Mouse (Mus musculus): Measurements from ENCODE around the gene Ush1g. TPM values are rescaled to one million over a fixed set of nuclear protein-coding genes. Genes with fewer than 3 reads are reported as not detected.
A peak's percentile ranks its signal among the peaks of the same experiment; 100 is the strongest.

Ush1g gene
- polyA plus RNA-seq, 1 experiment from 2014 or later, result not detected

DNA sequence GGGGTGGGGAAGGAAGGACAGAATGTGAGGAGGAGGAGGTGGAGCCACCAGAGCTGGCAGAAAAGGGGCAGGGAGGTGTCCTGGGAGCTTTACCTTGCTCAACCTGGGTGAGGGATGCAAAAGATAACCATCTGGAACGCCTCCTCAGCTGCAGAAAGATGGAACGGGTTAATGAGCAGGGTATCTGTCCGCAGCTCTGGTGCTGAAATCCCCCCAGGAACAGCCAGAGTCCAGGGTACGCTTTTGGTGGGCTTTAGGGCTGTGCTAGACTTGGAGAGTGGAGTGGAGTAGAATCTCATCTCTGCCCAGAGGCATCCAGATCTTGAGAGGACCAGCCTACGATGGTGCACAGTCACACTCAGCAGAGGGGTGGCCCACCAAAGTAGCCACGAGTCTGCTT is 14.3 kb upstream of the Ush1g start:
- Histone ChIP-seq H3K4me1 (ENCODE audit: insufficient read depth) (no peaks in the 10 kb centered on the region), H3K4me2 (no peak overlapping the region), H3K9ac (no peak overlapping the region), H3K4me3 (ENCODE audit: low read depth, low read length) (no peak overlapping the region), H3K9me3 (ENCODE audit: low read depth, low read length) (no peaks in the 10 kb centered on the region), H3K27ac (ENCODE audit: low read depth) (no peak overlapping the region), H3K36me3 (ENCODE audit: insufficient read depth) (no peaks in the 10 kb centered on the region), H3K27me3 (ENCODE audit: insufficient read depth, low read length) (peaks cover 59% of the 10 kb centered on the region)
- TF ChIP-seq CTCF (IDR thresholded peaks at IDR 0.05; ENCODE audit: low read depth), result no peak
- ATAC-seq (ENCODE audit: insufficient read depth) (no peak), DNase-seq (peak; percentile 49)
- WGBS, result 12% methylated on average over 6 of the region's 6 CpGs

- TF ChIP-seq CTCF (IDR thresholded peaks at IDR 0.05; ENCODE audit: low read depth), result no peak
- H3K27me3 ChIP-seq (ENCODE audit: insufficient read depth, low read length), result peaks cover 59% of the 10 kb centered on the region
These were observed 13.4 kb upstream of the Ush1g start for GRCm38 (mm10) chr11:115335223-115335622.

GRCm38 (mm10) chr11:115334531-115334930 is 12.7 kb upstream of the Ush1g start, which contains the start of gene Otop3:
Otop3 (plus strand) TSS chr11:115334731.
- no peaks in the 10 kb centered on the region for H3K9me3 ChIP-seq (ENCODE audit: low read depth, low read length)
- WGBS, result 4% methylated on average over 29 of the region's 29 CpGs
- no peaks in the 10 kb centered on the region for H3K4me1 ChIP-seq (ENCODE audit: insufficient read depth)
- no peak for ATAC-seq (ENCODE audit: insufficient read depth)
- H3K36me3 ChIP-seq (ENCODE audit: insufficient read depth), result no peaks in the 10 kb centered on the region
- H3K4me2 ChIP-seq, result peak within 1 kb of the TSS; percentile 18; the same call in 1 of the 2 replicates
- H3K27me3 ChIP-seq (ENCODE audit: insufficient read depth, low read length), result peaks cover 61% of the 10 kb centered on the region
- H3K4me3 ChIP-seq (ENCODE audit: low read depth, low read length), result no peak within 1 kb of the TSS
- DNase-seq, result no peak
- no peak within 1 kb of the TSS for H3K9ac ChIP-seq
- no peak for TF ChIP-seq CTCF (IDR thresholded peaks at IDR 0.05; ENCODE audit: low read depth)
- no peak within 1 kb of the TSS for H3K27ac ChIP-seq (ENCODE audit: low read depth)

More at GRCm38 (mm10) chr11:115335223-115335622, 13.4 kb upstream of the Ush1g start:
- Histone ChIP-seq H3K4me2 (no peak overlapping the region), H3K27ac (ENCODE audit: low read depth) (no peak overlapping the region), H3K4me3 (ENCODE audit: low read depth, low read length) (no peak overlapping the region), H3K9ac (no peak overlapping the region), H3K36me3 (ENCODE audit: insufficient read depth) (no peaks in the 10 kb centered on the region), H3K4me1 (ENCODE audit: insufficient read depth) (no peaks in the 10 kb centered on the region), H3K9me3 (ENCODE audit: low read depth, low read length) (no peaks in the 10 kb centered on the region)
- no peak for DNase-seq
- 57% methylated on average over 12 of the region's 12 CpGs for WGBS
- no peak for ATAC-seq (ENCODE audit: insufficient read depth)

DNA sequence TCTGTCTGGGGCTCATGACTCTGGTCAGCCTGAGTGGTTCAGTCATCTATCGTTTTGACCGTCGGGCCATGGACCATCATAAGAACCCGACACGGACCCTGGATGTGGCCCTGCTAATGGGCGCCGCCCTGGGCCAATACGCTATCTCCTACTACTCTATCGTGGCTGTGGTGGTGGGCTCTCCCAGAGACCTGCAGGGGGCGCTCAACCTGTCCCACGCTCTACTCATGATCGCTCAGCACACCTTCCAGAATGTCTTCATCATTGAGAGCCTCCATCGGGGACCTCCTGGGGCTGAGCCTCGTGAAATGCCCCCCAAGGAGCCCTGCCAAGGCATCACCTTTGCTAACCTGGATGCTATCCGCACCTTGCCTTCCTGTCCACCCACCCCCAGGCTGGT is 7.5 kb upstream of the Ush1g start:
- Histone ChIP-seq H3K4me2 (no peak overlapping the region), H3K4me3 (ENCODE audit: low read depth, low read length) (no peak overlapping the region), H3K9me3 (ENCODE audit: low read depth, low read length) (no peaks in the 10 kb centered on the region), H3K9ac (no peak overlapping the region), H3K27me3 (ENCODE audit: insufficient read depth, low read length) (peaks cover 34% of the 10 kb centered on the region), H3K4me1 (ENCODE audit: insufficient read depth) (no peaks in the 10 kb centered on the region), H3K36me3 (ENCODE audit: insufficient read depth) (no peaks in the 10 kb centered on the region), H3K27ac (ENCODE audit: low read depth) (no peak overlapping the region)
- TF ChIP-seq CTCF (IDR thresholded peaks at IDR 0.05; ENCODE audit: low read depth), result 0 out of 2 replicates have a peak, but pooled peaks have one; percentile 21
- DNase-seq (no peak), ATAC-seq (ENCODE audit: insufficient read depth) (no peak)
- WGBS, result 75% methylated on average over 15 of the region's 15 CpGs

DNA sequence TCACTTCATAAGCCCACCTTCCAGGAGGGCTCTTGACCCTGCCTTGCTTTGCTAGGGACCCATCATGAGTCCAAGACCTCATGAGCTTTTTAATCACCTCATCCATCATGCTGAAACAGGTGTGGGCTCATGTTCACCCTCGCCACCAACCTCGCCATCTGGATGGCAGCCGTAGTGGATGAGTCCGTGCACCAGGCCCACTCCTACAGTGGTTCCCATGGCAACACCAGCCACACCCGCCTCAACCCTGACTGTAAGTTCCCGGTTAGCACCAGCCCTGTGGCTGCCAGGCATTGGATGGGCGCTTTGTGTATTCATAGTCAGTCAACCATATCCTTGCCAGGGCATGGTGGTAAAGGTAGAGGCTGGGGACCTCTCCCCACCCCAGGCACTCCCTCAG is 4.9 kb upstream of the Ush1g start:
- H3K27me3 ChIP-seq (ENCODE audit: insufficient read depth, low read length), result peaks cover 37% of the 10 kb centered on the region
- H3K36me3 ChIP-seq (ENCODE audit: insufficient read depth), result no peaks in the 10 kb centered on the region
- WGBS, result 57% methylated on average over 7 of the region's 7 CpGs
- H3K27ac ChIP-seq (ENCODE audit: low read depth), result no peak overlapping the region
- H3K4me1 ChIP-seq (ENCODE audit: insufficient read depth), result no peaks in the 10 kb centered on the region
- H3K4me3 ChIP-seq (ENCODE audit: low read depth, low read length), result no peak overlapping the region
- no peak for DNase-seq
- no peaks in the 10 kb centered on the region for H3K9me3 ChIP-seq (ENCODE audit: low read depth, low read length)
- no peak overlapping the region for H3K4me2 ChIP-seq
- ATAC-seq (ENCODE audit: insufficient read depth), result no peak
- no peak for TF ChIP-seq CTCF (IDR thresholded peaks at IDR 0.05; ENCODE audit: low read depth)
- no peak overlapping the region for H3K9ac ChIP-seq

GRCm38 (mm10) chr11:115323354-115323753 is 1.5 kb upstream of the Ush1g start:
- Histone ChIP-seq H3K27me3 (ENCODE audit: insufficient read depth, low read length) (peaks cover 65% of the 10 kb centered on the region), H3K36me3 (ENCODE audit: insufficient read depth) (no peaks in the 10 kb centered on the region), H3K4me2 (no peak overlapping the region), H3K9ac (no peak overlapping the region), H3K4me3 (ENCODE audit: low read depth, low read length) (no peak overlapping the region), H3K4me1 (ENCODE audit: insufficient read depth) (no peaks in the 10 kb centered on the region), H3K27ac (ENCODE audit: low read depth) (no peak overlapping the region), H3K9me3 (ENCODE audit: low read depth, low read length) (no peaks in the 10 kb centered on the region)
- DNase-seq (no peak), ATAC-seq (ENCODE audit: insufficient read depth) (no peak)
- WGBS, result 12% methylated on average over 32 of the region's 32 CpGs
- no peak for TF ChIP-seq CTCF (IDR thresholded peaks at IDR 0.05; ENCODE audit: low read depth)

DNA sequence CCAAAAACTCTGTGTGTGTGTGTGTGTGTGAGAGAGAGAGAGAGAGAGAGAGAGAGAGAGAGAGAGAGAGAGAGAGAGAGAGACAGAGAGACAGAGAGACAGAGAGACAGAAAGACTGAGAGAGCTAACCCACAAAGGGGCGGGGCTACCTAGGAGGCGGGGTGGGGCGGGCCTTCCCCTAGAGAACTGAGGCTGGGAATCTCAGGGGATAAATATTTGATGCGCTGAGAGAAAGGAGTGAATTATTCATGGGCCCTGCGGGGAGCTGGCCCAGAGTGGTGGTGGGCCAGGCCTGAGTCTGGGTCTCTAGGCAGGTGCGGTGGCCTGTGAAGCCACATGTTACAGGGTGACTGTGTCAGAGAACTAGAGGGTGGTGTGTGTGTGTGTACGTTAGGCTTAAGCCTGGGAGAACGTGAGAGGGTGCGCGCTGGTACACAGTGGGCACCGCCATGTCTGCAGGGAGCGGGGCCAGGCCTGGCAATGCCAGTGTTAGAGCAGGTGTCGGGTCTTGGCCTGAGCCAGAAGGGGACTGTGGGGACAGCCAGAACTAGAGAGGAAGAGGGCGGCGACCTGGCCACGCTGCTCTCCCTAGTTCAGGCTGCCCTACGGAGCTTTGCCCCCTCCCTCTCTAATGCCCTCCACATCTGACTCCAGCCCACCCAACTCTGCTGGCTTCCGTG is 2.0 kb downstream of the Ush1g start:
- DNase-seq (no peak), ATAC-seq (ENCODE audit: insufficient read depth) (no peak)
- H3K27ac ChIP-seq (ENCODE audit: low read depth), result no peak overlapping the region
- H3K4me2 ChIP-seq, result no peak overlapping the region
- no peaks in the 10 kb centered on the region for H3K36me3 ChIP-seq (ENCODE audit: insufficient read depth)
- no peaks in the 10 kb centered on the region for H3K9me3 ChIP-seq (ENCODE audit: low read depth, low read length)
- TF ChIP-seq CTCF (IDR thresholded peaks at IDR 0.05; ENCODE audit: low read depth), result no peak
- H3K27me3 ChIP-seq (ENCODE audit: insufficient read depth, low read length), result peaks cover 100% of the 10 kb centered on the region
- WGBS, result 7% methylated on average over 18 of the region's 18 CpGs
- H3K4me1 ChIP-seq (ENCODE audit: insufficient read depth), result no peaks in the 10 kb centered on the region
- no peak overlapping the region for H3K9ac ChIP-seq
- H3K4me3 ChIP-seq (ENCODE audit: low read depth, low read length), result no peak overlapping the region

Data from lung, embryonic 14.5 days (tissue).